Mouse (Mus musculus) c-Kit-negative CD71-positive TER-119-positive erythroid progenitor cells, embryonic 14.5 days (primary cell): ENCODE data around the gene Gm17720.
"Not testable (repeated sequence)": the region's sequence is repeated elsewhere in the genome, so short reads cannot be mapped to it uniquely, and the experiment has no call there.

Experiments used
- DNase-seq: peaks from one replicate; pipeline ENCODE4 v3.0.0-alpha.2; 2013; ENCODE audit warnings: low read depth, low spot score

Gene Gm17720

GRCm38 (mm10) chr8:110039659-110040058 is 62.9 kb downstream of the Gm17720 start, which contains the start of gene Chst4:
Gene Chst4 (minus strand): TSS chr8:110039740.
- no peak for DNase-seq

DNA sequence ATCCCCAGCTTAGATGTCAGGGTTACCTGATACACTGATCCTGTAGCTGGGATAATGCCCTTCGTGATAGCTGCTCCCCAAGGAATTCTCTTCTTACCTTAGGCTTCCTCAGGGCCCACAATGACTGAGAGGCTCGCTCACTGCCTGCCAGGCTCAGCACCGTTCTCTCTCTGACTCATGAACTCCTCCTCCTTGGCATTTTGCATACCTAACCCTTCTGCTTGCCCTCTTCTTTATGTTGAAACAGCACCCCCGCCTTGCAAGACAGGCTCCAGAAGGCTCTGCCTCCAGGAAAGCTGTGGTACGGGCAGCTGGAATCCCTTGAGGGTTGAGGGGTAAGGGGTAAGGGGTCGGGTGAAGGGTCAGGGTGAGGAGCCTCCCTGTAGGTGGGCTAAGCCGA is 63.3 kb downstream of the Gm17720 start:
- DNase-seq, result no peak

DNA sequence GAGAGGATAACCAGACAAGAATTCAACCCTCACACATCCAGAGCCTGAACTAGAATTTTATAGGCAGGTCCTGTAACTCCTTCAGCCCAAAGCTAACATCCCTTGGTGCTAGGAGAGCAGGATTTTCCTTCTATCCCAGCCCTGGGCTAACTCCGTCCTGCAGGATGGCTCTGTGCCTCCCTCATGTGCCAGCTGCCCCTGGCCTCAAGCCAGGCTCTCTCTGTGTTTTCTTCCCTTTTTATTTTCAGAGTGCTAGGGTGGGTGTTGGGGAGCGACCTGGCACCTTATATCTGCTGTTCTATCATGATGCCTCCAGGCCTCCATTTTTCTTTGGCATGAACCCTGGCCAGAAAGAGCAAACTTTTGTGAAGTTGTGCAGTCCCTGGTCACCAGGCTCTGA is 66.4 kb downstream of the Gm17720 start:
- no peak for DNase-seq

GRCm38 (mm10) chr8:110034331-110034730 is 68.2 kb downstream of the Gm17720 start:
- DNase-seq, result no peak

GRCm38 (mm10) chr8:110033771-110034170 is 68.8 kb downstream of the Gm17720 start:
- not testable (repeated sequence) for DNase-seq
